Mouse (Mus musculus): ENCODE data around the gene Fabp2. TPM values are rescaled to one million over a fixed set of nuclear protein-coding genes. Genes with fewer than 3 reads are reported as not detected.

Gene Fabp2
- total RNA-seq (2014; rRNA removed) (38.4 and 104 TPM in 2 replicates), polyA plus RNA-seq (2012; rRNA removed) (6.8 and 13.6 TPM in 2 replicates)

GRCm38 (mm10) chr3:122894772-122895171 is at the start of gene Fabp2:
Gene Fabp2 (plus strand): TSS chr3:122895072.
- no peak for DNase-seq (ENCODE audit: extremely low read depth, low read depth, low spot score)
- Histone ChIP-seq H3K4me1 (ENCODE audit: control insufficient read depth, insufficient read depth, low read length) (peaks cover 2% of the 10 kb centered on the region; the same call in 1 of the 2 replicates), H3K79me2 (ENCODE audit: control insufficient read depth, insufficient read depth, low read length) (no peaks in the 10 kb centered on the region), H3K9ac (ENCODE audit: low read depth, low read length) (peak within 1 kb of the TSS; percentile 57), H3K4me3 (ENCODE audit: insufficient read depth, low read depth, low read length) (peak within 1 kb of the TSS; percentile 28), H3K27ac (replicated peaks; ENCODE audit: insufficient read depth, low read depth, low read length) (peak within 1 kb of the TSS; percentile 76), H3K36me3 (ENCODE audit: control insufficient read depth, insufficient read depth, low read length) (no peaks in the 10 kb centered on the region; the same call in 1 of the 2 replicates), H3K27me3 (ENCODE audit: control insufficient read depth, insufficient read depth, low read length) (no peaks in the 10 kb centered on the region)
- WGBS: 45% methylated on average over 3 of the region's 3 CpGs
- TF ChIP-seq CTCF (IDR thresholded peaks at IDR 0.05; ENCODE audit: low read depth, low read length): no peak
- no peak for TF ChIP-seq POLR2A (IDR thresholded peaks at IDR 0.05; ENCODE audit: extremely low read depth, insufficient read depth, low read length)

GRCm38 (mm10) chr3:122848410-122849034 is 46.4 kb upstream of the Fabp2 start:
- 48% methylated on average over 5 of the region's 5 CpGs for WGBS
- no peak for TF ChIP-seq POLR2A (IDR thresholded peaks at IDR 0.05; ENCODE audit: extremely low read depth, insufficient read depth, low read length)
- TF ChIP-seq CTCF (IDR thresholded peaks at IDR 0.05; ENCODE audit: low read depth, low read length): no peak
- no peaks in the 10 kb centered on the region for H3K4me1 ChIP-seq (ENCODE audit: control insufficient read depth, insufficient read depth, low read length)
- H3K9ac ChIP-seq (ENCODE audit: low read depth, low read length): no peak overlapping the region
- no peaks in the 10 kb centered on the region for H3K36me3 ChIP-seq (ENCODE audit: control insufficient read depth, insufficient read depth, low read length)
- H3K79me2 ChIP-seq (ENCODE audit: control insufficient read depth, insufficient read depth, low read length): no peaks in the 10 kb centered on the region
- H3K27ac ChIP-seq (replicated peaks; ENCODE audit: insufficient read depth, low read depth, low read length): no peak overlapping the region
- no peaks in the 10 kb centered on the region for H3K27me3 ChIP-seq (ENCODE audit: control insufficient read depth, insufficient read depth, low read length)
- DNase-seq (ENCODE audit: extremely low read depth, low read depth, low spot score): no peak
- H3K4me3 ChIP-seq (ENCODE audit: insufficient read depth, low read depth, low read length): no peak overlapping the region

- H3K4me3 ChIP-seq (ENCODE audit: insufficient read depth, low read depth, low read length): no peak overlapping the region
- no peak for DNase-seq (ENCODE audit: extremely low read depth, low read depth, low spot score)
- H3K27ac ChIP-seq (replicated peaks; ENCODE audit: insufficient read depth, low read depth, low read length): no peak overlapping the region
- H3K4me1 ChIP-seq (ENCODE audit: control insufficient read depth, insufficient read depth, low read length): no peaks in the 10 kb centered on the region; the same call in 1 of the 2 replicates
- H3K79me2 ChIP-seq (ENCODE audit: control insufficient read depth, insufficient read depth, low read length): no peaks in the 10 kb centered on the region
- H3K36me3 ChIP-seq (ENCODE audit: control insufficient read depth, insufficient read depth, low read length): no peaks in the 10 kb centered on the region
- no peak for TF ChIP-seq POLR2A (IDR thresholded peaks at IDR 0.05; ENCODE audit: extremely low read depth, insufficient read depth, low read length)
- TF ChIP-seq CTCF (IDR thresholded peaks at IDR 0.05; ENCODE audit: low read depth, low read length): no peak
- 78% methylated on average over 11 of the region's 11 CpGs for WGBS
- H3K9ac ChIP-seq (ENCODE audit: low read depth, low read length): no peak overlapping the region
- no peaks in the 10 kb centered on the region for H3K27me3 ChIP-seq (ENCODE audit: control insufficient read depth, insufficient read depth, low read length)
Observed at GRCm38 (mm10) chr3:122855149-122855548, 39.7 kb upstream of the Fabp2 start.

- DNase-seq (ENCODE audit: extremely low read depth, low read depth, low spot score): peak; percentile 47
- Histone ChIP-seq H3K4me1 (ENCODE audit: control insufficient read depth, insufficient read depth, low read length) (peaks cover 5% of the 10 kb centered on the region), H3K36me3 (ENCODE audit: control insufficient read depth, insufficient read depth, low read length) (no peaks in the 10 kb centered on the region), H3K27ac (replicated peaks; ENCODE audit: insufficient read depth, low read depth, low read length) (0 out of 2 replicates have a peak overlapping the region, but pooled peaks have one; percentile 10), H3K9ac (ENCODE audit: low read depth, low read length) (no peak overlapping the region), H3K79me2 (ENCODE audit: control insufficient read depth, insufficient read depth, low read length) (no peaks in the 10 kb centered on the region), H3K27me3 (ENCODE audit: control insufficient read depth, insufficient read depth, low read length) (no peaks in the 10 kb centered on the region), H3K4me3 (ENCODE audit: insufficient read depth, low read depth, low read length) (no peak overlapping the region)
- no peak for TF ChIP-seq CTCF (IDR thresholded peaks at IDR 0.05; ENCODE audit: low read depth, low read length)
- no peak for TF ChIP-seq POLR2A (IDR thresholded peaks at IDR 0.05; ENCODE audit: extremely low read depth, insufficient read depth, low read length)
- WGBS: 48% methylated on average over 2 of the region's 2 CpGs
Observed at GRCm38 (mm10) chr3:122859829-122860228, 35.0 kb upstream of the Fabp2 start.

- TF ChIP-seq CTCF (IDR thresholded peaks at IDR 0.05; ENCODE audit: low read depth, low read length) (no peak), POLR2A (IDR thresholded peaks at IDR 0.05; ENCODE audit: extremely low read depth, insufficient read depth, low read length) (no peak)
- H3K79me2 ChIP-seq (ENCODE audit: control insufficient read depth, insufficient read depth, low read length): no peaks in the 10 kb centered on the region
- H3K4me3 ChIP-seq (ENCODE audit: insufficient read depth, low read depth, low read length): peak overlapping the region; percentile 20; the same call in 1 of the 2 replicates
- peaks cover 5% of the 10 kb centered on the region for H3K4me1 ChIP-seq (ENCODE audit: control insufficient read depth, insufficient read depth, low read length)
- no peak overlapping the region for H3K9ac ChIP-seq (ENCODE audit: low read depth, low read length)
- 61% methylated on average over 12 of the region's 12 CpGs for WGBS
- peak overlapping the region; percentile 26; the same call in 1 of the 2 replicates for H3K27ac ChIP-seq (replicated peaks; ENCODE audit: insufficient read depth, low read depth, low read length)
- H3K36me3 ChIP-seq (ENCODE audit: control insufficient read depth, insufficient read depth, low read length): no peaks in the 10 kb centered on the region
- DNase-seq (ENCODE audit: extremely low read depth, low read depth, low spot score): peak; percentile 78
- H3K27me3 ChIP-seq (ENCODE audit: control insufficient read depth, insufficient read depth, low read length): no peaks in the 10 kb centered on the region
Observed at GRCm38 (mm10) chr3:122860573-122861498, 34.0 kb upstream of the Fabp2 start.

All from liver, adult 2 months (tissue).